Mouse (Mus musculus) spleen, adult 18-20 months (tissue): ENCODE results near the gene Pkn1.

Experiments used
- DNase-seq, 2 experiments: peaks; one replicate each; pipeline ENCODE4 v3.0.0; 2022; ENCODE audit warnings: mixed read lengths in 2 of 2

Pkn1 gene

DNA sequence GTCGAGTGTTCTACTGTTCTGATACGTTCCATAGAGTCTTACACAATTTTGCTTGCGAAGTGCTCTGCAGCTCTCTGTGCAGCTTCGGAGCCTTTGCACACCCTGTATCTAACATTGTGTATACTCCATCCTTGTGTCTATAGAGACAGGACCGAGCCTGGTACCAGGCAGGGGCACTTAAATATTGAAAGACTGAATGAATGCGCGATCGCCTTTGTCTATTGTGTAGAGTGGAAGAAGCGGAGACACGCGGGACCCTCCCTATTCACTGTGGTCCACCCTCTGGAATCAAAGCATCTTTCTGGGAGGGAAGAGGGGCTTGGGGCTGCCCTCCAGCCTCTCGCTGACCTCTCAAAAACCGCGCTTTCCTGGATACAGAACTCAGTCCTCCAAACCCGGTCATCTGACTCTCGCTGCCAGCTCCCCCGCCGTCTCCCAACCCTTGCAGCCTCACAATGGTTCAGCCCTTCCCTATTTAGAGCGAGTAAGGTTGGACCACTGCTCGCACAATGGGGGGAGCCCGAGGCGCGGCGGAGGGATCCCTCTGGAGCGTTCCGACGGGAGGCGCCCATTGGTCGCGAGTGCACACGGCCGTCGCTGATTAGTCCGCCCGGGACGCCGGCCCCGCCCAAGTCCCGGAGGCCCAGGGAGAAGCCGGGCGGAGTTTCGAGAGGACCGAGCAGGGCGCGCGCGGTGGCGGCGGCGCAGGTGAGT, 46.8 kb downstream of the Pkn1 start, which contains the start of gene Gipc1:
Gene Gipc1, plus strand, starts transcription at position 648 of the 714 bp plus-strand sequence.
- peak; percentile 91 to 92 for DNase-seq

DNA sequence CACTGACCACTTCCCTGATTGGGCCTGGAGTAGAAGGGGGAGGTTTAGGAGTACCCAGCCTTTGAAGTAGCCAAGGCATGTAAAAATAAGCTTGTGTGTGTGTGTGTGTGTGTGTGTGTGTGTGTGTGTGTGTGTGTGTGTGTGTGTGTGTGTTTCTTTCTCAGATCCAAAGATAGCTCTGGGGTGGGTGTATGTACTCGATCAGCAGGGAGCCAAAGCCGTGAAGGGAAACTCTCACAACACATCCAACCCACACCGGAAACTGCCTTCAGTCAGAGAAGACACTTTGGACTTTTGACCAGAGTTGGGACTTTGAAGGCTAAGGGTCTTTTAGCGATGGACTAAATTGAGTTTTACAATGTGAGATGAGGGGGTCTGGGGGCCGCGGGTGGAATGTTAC, 49.3 kb downstream of the Pkn1 start:
- DNase-seq, result no peak

DNA sequence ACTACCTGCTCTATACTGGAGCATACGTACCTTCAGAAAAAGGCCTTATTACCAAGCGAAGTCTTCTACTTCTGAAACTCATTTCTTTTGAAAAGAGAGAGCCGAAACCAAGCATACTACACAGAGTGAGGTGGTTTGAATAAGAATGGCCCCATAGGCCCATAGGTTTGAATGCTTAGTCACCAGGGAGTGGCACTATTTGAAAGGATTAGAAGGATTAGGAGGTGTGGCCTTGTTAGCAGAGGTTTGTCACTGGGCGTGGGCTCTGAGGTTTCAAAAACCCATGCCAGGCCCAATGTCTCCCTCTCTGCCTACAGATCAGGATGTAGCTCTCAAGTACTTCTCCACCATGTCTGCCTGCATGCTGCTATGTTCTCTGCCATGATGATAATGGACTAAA, 50.9 kb downstream of the Pkn1 start:
- DNase-seq, result no peak

DNA sequence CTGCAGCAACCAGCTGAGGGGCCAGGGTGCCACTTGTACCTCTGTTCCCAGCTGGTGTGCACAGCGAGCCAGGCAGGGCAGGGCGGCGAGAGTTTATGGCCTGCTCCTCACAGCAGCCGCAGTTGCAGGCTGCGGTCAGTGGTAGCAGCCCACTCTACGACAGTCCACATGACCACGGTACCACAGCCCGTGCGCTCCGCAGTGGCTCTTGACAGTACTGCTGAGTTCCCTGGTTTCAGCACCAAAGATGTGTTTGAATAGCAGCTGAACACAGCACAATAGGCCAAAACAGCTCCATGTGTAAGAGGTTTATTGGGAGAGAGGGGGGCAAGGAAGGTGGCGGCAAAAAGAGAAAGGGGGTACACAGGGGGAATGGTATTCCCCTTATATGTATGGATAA, 51.5 kb downstream of the Pkn1 start:
- no peak for DNase-seq

DNA sequence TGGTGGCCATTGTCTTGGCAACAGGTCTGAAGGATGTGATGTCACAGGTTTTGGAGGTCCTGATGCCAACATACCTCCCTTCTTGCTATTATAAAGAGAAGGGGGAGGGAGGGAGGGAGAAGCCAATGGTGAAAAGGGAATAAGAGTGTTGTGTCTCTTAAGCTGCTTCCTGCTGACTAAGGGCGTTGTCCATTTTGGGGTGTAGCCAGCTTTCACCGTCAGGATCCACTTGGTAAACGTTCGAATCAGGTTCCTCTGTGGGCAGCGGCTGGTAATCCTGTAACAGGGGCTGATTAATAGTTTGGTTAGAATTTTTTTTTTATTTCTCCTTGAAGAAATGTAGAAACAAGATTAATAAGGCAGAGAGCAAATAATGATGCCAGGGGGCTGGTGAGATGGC, 59.3 kb downstream of the Pkn1 start:
- DNase-seq, result no peak

DNA sequence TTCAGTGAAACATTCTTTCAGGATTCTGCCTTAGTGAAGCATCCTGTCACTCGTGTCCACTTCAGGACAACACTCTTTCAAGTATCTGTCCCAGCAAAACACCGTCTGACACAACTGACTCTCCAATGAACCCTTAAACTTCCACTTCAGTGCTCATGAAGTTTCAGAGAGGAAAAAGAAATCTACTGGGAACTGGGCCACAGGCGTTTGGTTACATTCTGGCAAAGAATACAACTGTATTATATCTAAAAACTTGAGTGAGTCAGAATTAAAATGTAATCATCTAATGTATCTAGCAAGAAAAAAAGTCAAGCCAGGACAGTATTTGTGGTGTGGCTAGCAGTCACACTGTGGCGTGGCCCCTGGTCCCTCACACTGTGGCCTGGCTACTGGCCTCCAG, 60.1 kb downstream of the Pkn1 start:
- DNase-seq, result no peak

DNA sequence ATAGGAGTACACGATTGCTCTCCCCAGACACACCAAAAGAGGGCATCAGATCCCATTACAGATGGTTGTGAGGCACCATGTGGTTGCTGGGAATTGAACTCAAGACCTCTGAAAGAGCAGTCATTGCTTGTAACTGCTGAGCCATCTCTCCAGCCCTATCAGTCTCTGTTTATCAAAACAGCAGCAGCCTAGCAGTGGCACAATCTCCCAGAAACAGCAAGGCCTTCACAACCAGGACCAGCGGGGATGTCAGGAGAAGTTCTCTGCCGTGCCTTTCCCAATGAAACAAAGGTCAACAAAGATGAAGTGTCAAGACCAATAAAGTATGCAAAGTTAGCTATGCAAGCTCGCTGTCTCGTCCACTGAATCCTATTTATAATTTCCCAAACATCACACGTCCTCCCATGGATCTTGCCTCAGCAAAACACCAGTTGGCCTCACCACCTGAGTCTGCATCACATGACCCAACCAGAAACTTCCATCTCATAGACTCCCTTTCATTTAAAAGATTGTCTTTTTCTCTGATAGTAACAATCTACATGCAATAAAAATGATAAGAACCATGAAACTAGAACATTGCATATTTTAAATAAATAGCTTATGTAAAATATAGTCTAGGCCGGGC, 66.8 kb downstream of the Pkn1 start:
- no peak for DNase-seq

DNA sequence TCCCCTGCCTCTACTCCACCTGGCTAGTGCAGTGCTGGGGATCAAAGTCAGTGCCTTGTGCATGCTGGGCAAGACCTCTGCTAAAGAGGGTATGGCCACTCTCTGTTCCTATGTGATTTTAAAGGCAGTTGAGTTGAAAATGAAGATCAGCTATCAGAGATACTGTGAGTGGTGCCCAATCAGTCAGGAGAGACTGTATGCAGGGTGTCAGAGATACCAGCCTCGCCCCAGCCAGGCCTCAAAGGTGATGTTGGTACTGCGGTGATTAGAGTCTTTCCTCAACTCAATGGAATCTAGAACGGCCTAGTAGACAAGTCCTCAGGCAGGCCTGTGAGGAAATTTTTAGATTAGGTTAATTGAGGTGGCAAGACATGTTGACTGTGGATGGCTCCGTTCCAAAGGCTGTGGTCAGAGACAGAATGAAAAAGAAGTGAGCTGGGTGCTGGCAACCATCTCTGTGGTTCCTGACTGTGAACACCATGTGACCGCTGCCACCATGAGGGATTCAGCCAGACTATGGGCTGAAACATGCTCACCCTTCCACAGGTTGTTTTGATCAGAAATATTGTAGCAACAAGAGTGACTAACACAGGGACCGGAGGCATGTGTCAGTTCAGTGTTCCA, 73.2 kb downstream of the Pkn1 start:
- DNase-seq, result no peak

DNA sequence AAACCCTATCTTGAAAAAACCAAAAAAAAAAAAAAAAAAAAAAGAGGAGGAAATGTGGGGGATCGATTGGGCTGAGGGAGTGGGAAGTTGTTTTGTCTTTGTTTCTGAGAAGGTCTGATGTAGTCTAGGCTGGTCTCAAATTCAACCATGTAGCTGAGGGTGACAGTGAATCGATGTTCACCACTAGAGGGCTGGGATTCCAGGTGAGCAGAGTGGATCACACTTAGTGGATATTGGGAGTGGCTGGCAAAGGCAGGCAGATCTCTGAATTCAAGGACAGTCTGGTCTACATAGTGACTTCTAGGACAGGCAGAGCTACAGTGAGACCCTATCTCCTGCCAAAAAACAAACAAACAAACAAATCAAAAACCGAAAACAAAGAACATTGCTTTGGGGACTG, 74.2 kb downstream of the Pkn1 start:
- DNase-seq, result no peak

DNA sequence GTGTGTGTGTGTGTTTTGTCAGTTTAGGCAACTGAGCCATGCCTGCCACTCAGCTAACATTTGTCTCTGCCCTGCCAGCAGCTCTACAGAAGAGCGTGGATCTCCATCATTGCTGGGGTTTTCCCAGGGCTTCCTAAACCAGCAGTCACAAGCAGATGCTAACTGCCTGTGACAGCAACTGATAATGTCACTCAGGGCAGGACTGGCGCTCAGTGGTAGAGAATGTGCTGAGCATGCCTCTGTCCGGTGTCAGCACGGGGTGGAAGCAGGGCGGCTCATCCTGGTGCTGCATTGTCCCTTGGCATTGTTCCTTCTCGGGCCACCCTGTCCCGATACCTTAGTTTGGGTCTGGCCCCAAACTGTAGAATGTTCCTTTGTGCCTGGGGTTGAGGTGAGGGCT, 75.4 kb downstream of the Pkn1 start:
- no peak for DNase-seq

DNA sequence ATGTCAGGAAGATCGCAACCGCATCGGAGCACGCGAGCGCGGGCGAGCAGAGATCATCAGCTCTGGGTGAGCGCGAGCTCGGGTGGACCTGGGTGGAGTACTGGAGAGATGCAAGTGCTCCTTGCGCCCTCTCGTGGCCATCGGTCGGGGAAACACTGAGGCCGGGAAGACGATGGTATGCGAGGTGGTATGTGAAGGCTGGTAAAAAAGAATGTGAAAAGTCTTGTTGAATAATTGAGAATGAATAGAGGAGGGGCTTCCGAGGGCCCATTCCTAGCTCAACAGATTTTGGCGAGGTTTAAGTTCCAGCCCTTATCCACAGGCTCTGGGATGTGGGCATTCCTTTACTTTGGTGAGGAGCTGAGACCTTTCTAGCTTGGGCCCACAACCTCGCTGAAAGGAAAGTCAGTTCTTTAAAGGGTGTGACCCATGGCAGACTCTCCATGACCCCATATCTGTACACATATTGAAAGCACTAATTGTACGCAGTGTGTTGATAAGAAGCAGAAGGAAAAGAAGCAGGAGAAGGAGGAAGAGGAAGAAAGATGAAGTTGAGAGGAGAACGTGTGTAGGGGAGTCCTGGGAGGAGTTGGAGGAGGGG, 76.5 kb downstream of the Pkn1 start:
- peak; percentile 68 to 88 for DNase-seq

DNA sequence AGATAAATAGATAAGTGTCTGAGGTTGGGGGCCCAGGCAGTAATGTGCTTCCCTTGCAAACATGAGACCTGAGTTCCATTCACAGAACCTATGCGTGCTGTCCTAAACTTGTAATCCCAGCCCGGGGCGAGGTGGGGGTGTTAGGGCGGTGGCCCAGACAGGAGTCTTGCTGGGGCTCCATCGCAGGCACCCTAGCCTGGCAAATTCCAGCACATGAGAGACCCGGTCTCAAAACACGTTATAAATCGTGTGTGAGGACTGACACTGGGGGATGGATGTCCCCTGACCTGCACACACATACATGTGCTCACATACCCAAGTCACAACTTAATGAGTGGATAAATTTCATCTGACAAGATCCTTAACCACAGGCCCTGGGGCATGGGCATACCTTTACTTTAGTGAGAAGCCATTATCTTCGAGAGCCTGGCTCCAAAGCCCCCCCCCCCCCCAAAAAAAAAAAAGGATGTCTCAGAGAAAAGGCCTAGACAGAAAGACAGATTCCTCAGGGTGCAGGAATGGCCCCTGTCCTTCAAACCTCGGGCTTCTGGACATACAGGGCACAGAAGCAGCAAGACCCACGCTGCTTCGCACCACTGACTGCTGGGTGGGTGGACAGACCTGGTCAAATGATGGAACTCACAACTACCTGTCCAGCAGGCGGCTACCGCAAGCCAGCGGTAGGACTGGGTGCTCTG, 77.1 kb downstream of the Pkn1 start:
- DNase-seq, result no peak

DNA sequence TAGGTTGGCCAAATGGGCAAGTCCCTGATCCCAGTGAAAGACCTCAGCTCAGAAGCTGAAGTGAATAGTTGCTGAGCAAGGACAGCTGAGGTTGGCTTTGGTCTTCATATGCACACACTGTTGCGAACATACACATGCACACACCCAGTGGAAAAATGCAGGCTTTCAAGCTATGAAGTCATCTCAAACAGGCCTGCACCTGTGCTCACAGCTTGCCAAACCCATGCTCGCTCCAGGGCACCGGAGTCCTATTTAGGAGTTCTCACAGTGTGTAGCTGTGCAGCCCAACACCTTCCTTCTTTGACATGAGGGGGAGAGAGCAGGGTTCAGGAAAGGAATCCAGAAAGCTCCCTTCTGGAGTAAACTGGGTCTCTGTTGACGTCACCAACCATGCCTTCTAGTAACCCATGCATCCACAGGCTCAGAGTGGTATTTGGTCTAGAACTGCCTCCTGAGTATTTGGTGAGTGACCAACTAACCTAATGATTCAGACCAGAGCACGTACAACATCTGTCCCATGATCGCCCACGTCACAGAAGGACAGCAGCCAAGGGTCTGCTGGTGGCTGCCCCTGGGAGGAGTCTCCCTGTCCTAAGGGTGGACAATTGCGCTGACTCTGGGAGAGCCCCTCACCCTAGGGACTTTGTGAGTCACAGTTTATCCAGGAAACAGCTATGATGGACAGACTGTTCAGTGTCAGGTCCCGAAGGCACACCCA, 79.3 kb downstream of the Pkn1 start:
- no peak for DNase-seq

DNA sequence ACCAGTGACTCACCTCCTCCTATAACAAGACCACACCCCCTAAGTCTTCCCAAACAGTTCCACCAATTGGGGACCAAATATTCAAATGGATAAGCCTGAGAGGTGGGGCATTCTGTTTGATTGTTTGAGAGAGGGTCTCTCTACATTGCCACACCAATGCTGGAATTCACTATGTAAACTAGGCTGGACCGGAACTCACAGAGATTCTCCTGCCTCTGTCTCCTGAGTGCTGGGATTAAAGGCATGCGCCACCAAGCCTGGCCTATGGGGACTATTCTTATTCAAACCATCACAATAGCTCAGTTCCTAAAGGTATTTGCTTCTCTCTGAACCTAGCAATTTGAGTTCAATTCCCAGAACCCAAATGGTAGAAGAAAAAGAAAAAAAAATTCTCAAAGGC, 80.4 kb downstream of the Pkn1 start:
- DNase-seq, result no peak

DNA sequence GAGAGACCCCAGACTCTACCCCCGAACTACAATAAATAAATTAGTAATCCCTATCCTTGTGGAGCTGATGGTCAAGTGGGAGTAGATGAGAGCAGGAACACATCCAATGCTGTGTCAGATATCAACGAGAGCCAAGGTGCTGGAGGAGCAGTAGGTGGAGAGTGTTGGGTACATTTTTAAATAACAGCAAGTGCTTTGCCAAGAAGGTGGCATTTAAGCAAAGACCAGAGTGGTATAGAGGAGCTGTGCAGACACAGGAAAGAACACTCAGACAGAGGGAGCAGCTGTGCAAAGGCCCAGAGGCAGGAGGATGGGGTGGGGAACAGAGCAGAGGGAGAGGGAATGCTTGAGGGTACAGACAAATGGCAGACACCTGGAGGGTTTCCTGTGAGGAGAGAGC, 81.9 kb downstream of the Pkn1 start:
- no peak for DNase-seq

DNA sequence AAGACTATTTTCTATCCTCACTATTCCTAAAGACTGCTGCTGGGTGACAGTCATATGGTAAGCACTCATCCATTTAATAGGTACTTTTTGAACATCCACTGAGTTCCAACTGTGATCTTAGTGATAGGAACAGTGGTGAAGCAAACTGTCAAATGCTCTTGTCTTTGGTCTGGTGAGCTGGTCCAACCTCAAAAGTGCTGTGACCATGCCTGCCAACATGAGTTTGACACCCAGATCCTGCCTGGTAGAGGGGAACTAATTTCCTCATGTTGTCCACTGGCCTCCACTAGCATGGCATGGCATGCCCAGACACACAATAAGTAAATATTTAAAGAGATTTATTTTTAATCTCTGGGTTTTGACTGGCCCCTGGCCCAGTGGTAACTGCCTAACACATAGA, 82.4 kb downstream of the Pkn1 start:
- DNase-seq, result no peak
